Mouse (Mus musculus) ovary, postnatal 36 days (tissue): ENCODE results near the gene Gm10999.
"Not testable (repeated sequence)": the region's sequence is repeated elsewhere in the genome, so short reads cannot be mapped to it uniquely, and the experiment has no call there.

Experiments used
- DNase-seq: peaks from one replicate; pipeline ENCODE4 v3.0.0; 2022; ENCODE audit warnings: low spot score, mixed read lengths

Gm10999 gene

GRCm38 (mm10) chr8:129131561-129131960 is at the start of gene Gm10999:
TSS of gene Gm10999 (minus strand) at chr8:129131661.
- DNase-seq = no peak

GRCm38 (mm10) chr8:129133475-129133874 is 2.0 kb upstream of the Gm10999 start:
- DNase-seq = no peak

DNA sequence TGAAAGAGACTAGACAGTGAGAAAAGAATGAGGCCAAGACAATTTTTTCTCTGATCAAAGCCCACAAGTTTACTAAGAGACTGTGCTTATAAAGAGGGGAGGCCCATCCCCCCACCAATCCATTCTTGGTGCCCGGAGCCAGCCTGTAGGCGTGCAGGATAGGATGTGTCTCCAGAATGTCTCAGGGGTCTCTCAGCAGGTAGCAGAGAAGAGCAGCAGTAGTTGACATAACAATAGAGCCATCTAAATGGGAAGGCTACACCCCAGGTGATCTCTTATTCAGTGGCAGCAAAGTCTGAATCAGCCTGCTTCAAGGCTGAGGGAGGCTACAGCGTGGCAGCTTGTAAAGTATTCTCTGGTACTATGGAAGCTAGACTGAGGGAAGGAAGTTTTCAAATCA is 15.7 kb downstream of the Gm10999 start:
- not testable (repeated sequence) for DNase-seq
